Mouse (Mus musculus): ENCODE data around the gene Chn2. TPM values are rescaled to one million over a fixed set of nuclear protein-coding genes. Genes with fewer than 3 reads are reported as not detected.

Gene Chn2
- polyA plus RNA-seq, 1 experiment from 2014 or later, result 9.8 TPM

GRCm38 (mm10) chr6:54162786-54163185, 123.4 kb downstream of the Chn2 start:
- WGBS, result 82% methylated on average over 9 of the region's 9 CpGs
- DNase-seq (ENCODE audit: low spot score) (no peak), ATAC-seq (ENCODE audit: insufficient number of reproducible peaks, low FRiP score, low TSS enrichment, low read depth) (no peak)
- no peaks in the 10 kb centered on the region for H3K4me1 ChIP-seq (ENCODE audit: control insufficient read depth, insufficient read depth, low read length)
- H3K27ac ChIP-seq (replicated peaks; ENCODE audit: low read depth, low read length), result no peak overlapping the region
- H3K9ac ChIP-seq (ENCODE audit: low read length), result no peak overlapping the region
- H3K4me2 ChIP-seq (ENCODE audit: low read depth, severe bottlenecking), result no peak overlapping the region
- H3K4me3 ChIP-seq (ENCODE audit: low read depth, low read length), result no peak overlapping the region
- H3K27me3 ChIP-seq (ENCODE audit: control insufficient read depth, insufficient read depth, low read length), result no peaks in the 10 kb centered on the region
- H3K9me3 ChIP-seq (ENCODE audit: control insufficient read depth, low read length), result no peaks in the 10 kb centered on the region
- H3K36me3 ChIP-seq (ENCODE audit: control insufficient read depth, insufficient read depth, low read length), result no peaks in the 10 kb centered on the region

GRCm38 (mm10) chr6:54163702-54164101, 124.3 kb downstream of the Chn2 start:
- Histone ChIP-seq H3K4me3 (ENCODE audit: low read depth, low read length) (no peak overlapping the region), H3K9ac (ENCODE audit: low read length) (no peak overlapping the region), H3K9me3 (ENCODE audit: control insufficient read depth, low read length) (no peaks in the 10 kb centered on the region), H3K27ac (replicated peaks; ENCODE audit: low read depth, low read length) (no peak overlapping the region), H3K27me3 (ENCODE audit: control insufficient read depth, insufficient read depth, low read length) (no peaks in the 10 kb centered on the region), H3K4me1 (ENCODE audit: control insufficient read depth, insufficient read depth, low read length) (no peaks in the 10 kb centered on the region), H3K4me2 (ENCODE audit: low read depth, severe bottlenecking) (no peak overlapping the region), H3K36me3 (ENCODE audit: control insufficient read depth, insufficient read depth, low read length) (no peaks in the 10 kb centered on the region)
- ATAC-seq (ENCODE audit: insufficient number of reproducible peaks, low FRiP score, low TSS enrichment, low read depth) (no peak), DNase-seq (ENCODE audit: low spot score) (no peak)

GRCm38 (mm10) chr6:54164777-54165176, 125.4 kb downstream of the Chn2 start:
- H3K4me3 ChIP-seq (ENCODE audit: low read depth, low read length), result no peak overlapping the region
- no peaks in the 10 kb centered on the region for H3K4me1 ChIP-seq (ENCODE audit: control insufficient read depth, insufficient read depth, low read length)
- no peak overlapping the region for H3K9ac ChIP-seq (ENCODE audit: low read length)
- H3K9me3 ChIP-seq (ENCODE audit: control insufficient read depth, low read length), result no peaks in the 10 kb centered on the region
- no peak overlapping the region for H3K27ac ChIP-seq (replicated peaks; ENCODE audit: low read depth, low read length)
- no peak overlapping the region for H3K4me2 ChIP-seq (ENCODE audit: low read depth, severe bottlenecking)
- H3K27me3 ChIP-seq (ENCODE audit: control insufficient read depth, insufficient read depth, low read length), result no peaks in the 10 kb centered on the region
- H3K36me3 ChIP-seq (ENCODE audit: control insufficient read depth, insufficient read depth, low read length), result no peaks in the 10 kb centered on the region
- ATAC-seq (ENCODE audit: insufficient number of reproducible peaks, low FRiP score, low TSS enrichment, low read depth) (no peak), DNase-seq (ENCODE audit: low spot score) (peak; percentile 54)
- 46% methylated on average over 4 of the region's 4 CpGs for WGBS

GRCm38 (mm10) chr6:54165246-54165645, 125.9 kb downstream of the Chn2 start:
- no peak overlapping the region for H3K9ac ChIP-seq (ENCODE audit: low read length)
- no peak overlapping the region for H3K27ac ChIP-seq (replicated peaks; ENCODE audit: low read depth, low read length)
- no peaks in the 10 kb centered on the region for H3K4me1 ChIP-seq (ENCODE audit: control insufficient read depth, insufficient read depth, low read length)
- DNase-seq (ENCODE audit: low spot score) (no peak), ATAC-seq (ENCODE audit: insufficient number of reproducible peaks, low FRiP score, low TSS enrichment, low read depth) (no peak)
- H3K4me3 ChIP-seq (ENCODE audit: low read depth, low read length), result no peak overlapping the region
- no peak overlapping the region for H3K4me2 ChIP-seq (ENCODE audit: low read depth, severe bottlenecking)
- 85% methylated on average over 7 of the region's 7 CpGs for WGBS
- H3K36me3 ChIP-seq (ENCODE audit: control insufficient read depth, insufficient read depth, low read length), result no peaks in the 10 kb centered on the region
- no peaks in the 10 kb centered on the region for H3K27me3 ChIP-seq (ENCODE audit: control insufficient read depth, insufficient read depth, low read length)
- no peaks in the 10 kb centered on the region for H3K9me3 ChIP-seq (ENCODE audit: control insufficient read depth, low read length)

- H3K9me3 ChIP-seq (ENCODE audit: control insufficient read depth, low read length), result no peaks in the 10 kb centered on the region
- ATAC-seq (ENCODE audit: insufficient number of reproducible peaks, low FRiP score, low TSS enrichment, low read depth) (no peak), DNase-seq (ENCODE audit: low spot score) (no peak)
- WGBS, result 81% methylated on average over 4 of the region's 4 CpGs
- no peaks in the 10 kb centered on the region for H3K36me3 ChIP-seq (ENCODE audit: control insufficient read depth, insufficient read depth, low read length)
- H3K4me2 ChIP-seq (ENCODE audit: low read depth, severe bottlenecking), result no peak overlapping the region
- H3K9ac ChIP-seq (ENCODE audit: low read length), result no peak overlapping the region
- no peak overlapping the region for H3K4me3 ChIP-seq (ENCODE audit: low read depth, low read length)
- no peaks in the 10 kb centered on the region for H3K27me3 ChIP-seq (ENCODE audit: control insufficient read depth, insufficient read depth, low read length)
- no peaks in the 10 kb centered on the region for H3K4me1 ChIP-seq (ENCODE audit: control insufficient read depth, insufficient read depth, low read length)
- H3K27ac ChIP-seq (replicated peaks; ENCODE audit: low read depth, low read length), result no peak overlapping the region
These were observed 126.5 kb downstream of the Chn2 start for GRCm38 (mm10) chr6:54165863-54166262.

- no peaks in the 10 kb centered on the region for H3K27me3 ChIP-seq (ENCODE audit: control insufficient read depth, insufficient read depth, low read length)
- H3K27ac ChIP-seq (replicated peaks; ENCODE audit: low read depth, low read length), result no peak overlapping the region
- no peak for DNase-seq (ENCODE audit: low spot score)
- no peaks in the 10 kb centered on the region for H3K9me3 ChIP-seq (ENCODE audit: control insufficient read depth, low read length)
- no peak overlapping the region for H3K4me2 ChIP-seq (ENCODE audit: low read depth, severe bottlenecking)
- no peak for ATAC-seq (ENCODE audit: insufficient number of reproducible peaks, low FRiP score, low TSS enrichment, low read depth)
- WGBS, result 65% methylated on average over 7 of the region's 7 CpGs
- H3K4me1 ChIP-seq (ENCODE audit: control insufficient read depth, insufficient read depth, low read length), result no peaks in the 10 kb centered on the region; the same call in 1 of the 2 replicates
- no peaks in the 10 kb centered on the region for H3K36me3 ChIP-seq (ENCODE audit: control insufficient read depth, insufficient read depth, low read length)
- H3K9ac ChIP-seq (ENCODE audit: low read length), result no peak overlapping the region
- H3K4me3 ChIP-seq (ENCODE audit: low read depth, low read length), result no peak overlapping the region
These were observed 127.7 kb downstream of the Chn2 start for GRCm38 (mm10) chr6:54166991-54167546.

GRCm38 (mm10) chr6:54170286-54170894, 131.0 kb downstream of the Chn2 start:
- Histone ChIP-seq H3K9ac (ENCODE audit: low read length) (no peak overlapping the region), H3K36me3 (ENCODE audit: control insufficient read depth, insufficient read depth, low read length) (no peaks in the 10 kb centered on the region), H3K4me1 (ENCODE audit: control insufficient read depth, insufficient read depth, low read length) (peaks cover 1% of the 10 kb centered on the region), H3K27me3 (ENCODE audit: control insufficient read depth, insufficient read depth, low read length) (no peaks in the 10 kb centered on the region), H3K4me2 (ENCODE audit: low read depth, severe bottlenecking) (no peak overlapping the region), H3K4me3 (ENCODE audit: low read depth, low read length) (no peak overlapping the region), H3K9me3 (ENCODE audit: control insufficient read depth, low read length) (no peaks in the 10 kb centered on the region), H3K27ac (replicated peaks; ENCODE audit: low read depth, low read length) (no peak overlapping the region)
- ATAC-seq (ENCODE audit: insufficient number of reproducible peaks, low FRiP score, low TSS enrichment, low read depth) (no peak), DNase-seq (ENCODE audit: low spot score) (no peak)
- 85% methylated on average over 11 of the region's 11 CpGs for WGBS

- no peak overlapping the region for H3K4me3 ChIP-seq (ENCODE audit: low read depth, low read length)
- H3K9me3 ChIP-seq (ENCODE audit: control insufficient read depth, low read length), result no peaks in the 10 kb centered on the region
- no peak overlapping the region for H3K4me2 ChIP-seq (ENCODE audit: low read depth, severe bottlenecking)
- ATAC-seq (ENCODE audit: insufficient number of reproducible peaks, low FRiP score, low TSS enrichment, low read depth) (no peak), DNase-seq (ENCODE audit: low spot score) (no peak)
- H3K27me3 ChIP-seq (ENCODE audit: control insufficient read depth, insufficient read depth, low read length), result no peaks in the 10 kb centered on the region
- H3K9ac ChIP-seq (ENCODE audit: low read length), result no peak overlapping the region
- no peaks in the 10 kb centered on the region for H3K36me3 ChIP-seq (ENCODE audit: control insufficient read depth, insufficient read depth, low read length)
- peaks cover 3% of the 10 kb centered on the region for H3K4me1 ChIP-seq (ENCODE audit: control insufficient read depth, insufficient read depth, low read length)
- H3K27ac ChIP-seq (replicated peaks; ENCODE audit: low read depth, low read length), result no peak overlapping the region
- 74% methylated on average over 6 of the region's 6 CpGs for WGBS
These were observed 132.0 kb downstream of the Chn2 start for GRCm38 (mm10) chr6:54171385-54171784.

Measured in limb, embryonic 11.5 days (tissue).